Mouse (Mus musculus) liver (tissue): ENCODE measurements around the gene Olfr616.
"Not testable (repeated sequence)": the region's sequence is repeated elsewhere in the genome, so short reads cannot be mapped to it uniquely, and the experiment has no call there.

Source experiments
- DNase-seq: peaks from one replicate; pipeline ENCODE4 v3.0.0-alpha.2; 2020; ENCODE audit warnings: mixed read lengths

The Olfr616 gene

DNA sequence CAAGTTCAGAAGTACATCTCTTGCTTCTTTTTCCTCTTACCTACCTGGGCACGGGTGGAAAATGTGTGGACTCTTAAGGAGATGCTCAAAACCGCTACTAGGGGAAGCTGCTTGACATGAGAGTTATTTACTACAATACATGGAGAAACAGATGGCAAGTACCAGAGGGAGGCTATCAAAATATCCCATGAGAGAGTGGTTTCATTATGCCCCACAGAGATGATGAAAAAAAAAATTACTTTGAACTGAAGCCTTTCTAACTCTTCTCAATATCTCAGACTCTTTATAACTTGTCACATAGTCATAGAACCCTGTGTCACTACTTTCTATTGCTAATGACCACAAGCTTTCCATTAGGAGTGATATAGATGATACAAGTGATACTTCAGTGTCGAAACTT, at the start of gene Olfr616:
Gene Olfr616, minus strand, starts transcription at position 101 of the 400 bp plus-strand sequence.
- no peak for DNase-seq

DNA sequence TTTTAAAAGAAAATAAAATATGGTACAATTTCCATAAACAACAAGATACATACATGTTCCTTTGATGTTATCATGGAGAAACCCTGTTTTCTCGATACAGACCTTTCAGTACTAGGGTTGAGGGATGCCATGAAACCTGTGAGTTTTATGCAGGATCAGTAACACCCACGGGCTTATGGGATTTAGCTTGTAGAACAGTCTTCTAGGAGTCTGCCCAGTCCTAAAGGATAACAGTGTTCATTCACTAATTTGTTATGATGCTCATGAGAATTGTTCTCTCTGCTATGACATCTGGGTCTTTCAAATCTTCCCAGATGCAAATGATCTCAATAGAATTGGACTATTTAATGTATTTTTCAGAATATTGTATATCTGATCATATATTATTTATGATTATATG, 43.5 kb upstream of the Olfr616 start, which contains the start of gene Olfr620:
Gene Olfr620, minus strand, starts transcription at position 101 of the 400 bp plus-strand sequence.
- DNase-seq, result no peak

DNA sequence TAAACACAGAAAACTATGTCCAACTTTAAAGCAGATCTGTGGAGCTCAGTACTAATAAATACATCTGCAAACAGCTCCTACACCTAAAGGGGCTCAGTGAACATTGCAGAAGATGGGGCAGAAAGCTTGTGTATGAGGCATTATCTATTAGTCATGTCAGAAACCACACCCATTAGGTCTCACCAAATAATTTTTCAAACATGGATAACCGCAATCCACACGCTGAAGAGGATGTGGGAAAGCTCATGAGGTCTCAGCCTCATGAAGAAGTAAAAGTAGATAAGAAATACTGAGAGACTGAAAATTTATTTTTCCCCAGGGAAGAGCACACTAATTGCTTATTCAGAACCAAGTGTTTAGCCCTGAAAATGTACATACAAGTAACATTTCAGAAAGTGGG, 38.5 kb upstream of the Olfr616 start:
- DNase-seq, result no peak

DNA sequence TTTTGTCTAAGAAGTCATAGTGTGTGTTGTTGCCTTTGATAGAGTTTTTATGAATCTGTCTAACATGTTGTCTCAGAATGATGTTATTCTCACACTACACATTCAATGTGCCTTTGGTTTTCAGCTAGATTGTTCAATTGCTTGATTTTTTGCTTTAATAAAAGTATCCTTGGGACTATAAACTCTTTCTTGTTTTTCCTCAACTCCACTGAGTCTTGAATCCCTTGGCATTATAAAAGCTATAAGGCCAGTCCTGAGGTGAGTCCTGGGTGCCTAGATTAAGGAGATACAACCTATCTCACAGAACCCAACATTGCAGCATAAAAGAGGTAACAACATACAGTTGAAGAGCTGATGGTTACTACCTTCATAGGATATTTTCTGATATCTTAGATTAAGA, 31.3 kb upstream of the Olfr616 start, which contains the start of gene Olfr619:
Gene Olfr619, plus strand, starts transcription at position 301 of the 400 bp plus-strand sequence.
- DNase-seq, result no peak

DNA sequence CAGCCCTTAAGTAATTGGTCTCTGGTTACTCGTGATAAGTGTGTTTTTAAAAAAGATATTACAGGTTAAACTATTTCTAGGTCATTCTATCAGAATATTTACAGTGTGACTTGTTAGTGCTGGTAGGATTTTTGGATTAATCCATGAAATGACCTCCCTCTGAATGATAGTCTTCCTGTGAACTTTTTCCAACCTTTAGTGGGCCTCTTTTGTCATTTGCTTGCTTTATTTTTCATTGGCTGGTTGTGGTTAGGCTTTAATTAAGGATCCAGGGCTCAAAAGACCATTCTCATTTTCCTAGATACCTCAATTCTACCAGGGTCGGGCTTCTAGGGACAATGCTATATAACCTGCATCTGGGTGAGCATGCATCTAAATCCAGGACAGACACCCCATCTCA, 20.9 kb upstream of the Olfr616 start, which contains the start of gene Olfr618:
Gene Olfr618, plus strand, starts transcription at position 301 of the 400 bp plus-strand sequence.
- DNase-seq, result no peak

DNA sequence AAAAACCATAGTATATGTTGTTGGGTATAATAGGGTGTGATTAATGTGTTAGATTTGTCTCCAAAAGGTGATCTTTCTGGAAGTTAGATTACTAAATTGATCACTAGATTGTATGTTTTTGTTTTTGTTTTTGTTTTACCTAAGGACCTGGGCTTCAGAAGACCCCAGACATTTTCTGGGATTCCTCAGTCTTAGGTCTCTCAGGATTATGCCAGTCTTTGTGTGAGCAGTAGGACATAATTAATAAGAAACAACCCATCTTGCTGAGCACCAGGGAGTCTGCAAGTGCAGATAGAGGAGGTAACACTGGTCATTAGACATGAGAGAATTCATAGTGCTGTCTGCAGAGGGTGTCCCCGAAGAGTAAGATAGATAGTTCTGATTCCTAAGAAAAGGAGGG, 3.8 kb upstream of the Olfr616 start, which contains the start of gene Olfr617:
Gene Olfr617, plus strand, starts transcription at position 301 of the 400 bp plus-strand sequence.
- no peak for DNase-seq

DNA sequence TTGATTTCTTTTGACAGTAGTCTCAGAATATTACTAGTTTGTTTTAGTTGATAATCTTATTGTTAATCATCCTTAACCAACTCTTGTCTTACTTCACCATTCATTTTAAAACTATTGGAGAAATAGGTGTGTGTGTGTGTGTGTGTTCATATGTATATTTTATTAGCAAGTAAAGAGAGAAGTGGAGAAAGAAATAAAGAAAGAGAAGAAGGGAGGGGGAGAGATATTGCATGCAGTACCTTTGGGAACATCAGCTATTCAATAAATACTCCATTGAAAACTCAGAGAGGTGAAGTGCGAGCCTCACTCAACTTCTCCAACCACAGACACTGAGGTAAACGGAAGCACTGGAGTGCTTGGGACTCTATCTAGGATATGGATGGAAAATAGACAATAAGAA, 13.2 kb downstream of the Olfr616 start, which contains the start of gene Olfr615:
Gene Olfr615, plus strand, starts transcription at position 301 of the 400 bp plus-strand sequence.
- no peak for DNase-seq

DNA sequence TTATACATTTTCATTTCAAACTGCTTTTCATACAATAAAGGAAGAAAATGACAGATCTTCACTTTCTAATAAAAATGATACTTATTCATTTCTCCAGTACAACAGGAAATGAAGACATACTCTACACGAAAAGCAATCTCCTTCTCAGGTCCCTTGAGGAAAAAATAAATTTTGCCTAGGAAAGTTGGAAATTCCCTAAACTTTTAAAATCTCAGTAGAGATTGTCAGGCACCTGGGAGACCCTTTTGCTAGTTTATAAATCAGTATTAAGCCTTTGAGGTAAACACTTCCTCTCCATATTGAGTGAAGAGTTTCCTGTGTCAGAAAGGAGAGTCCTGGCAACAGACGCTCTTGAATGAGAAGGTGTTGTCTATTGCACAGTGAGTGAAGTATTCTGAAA, 21.2 kb downstream of the Olfr616 start, which contains the start of gene Olfr613:
Gene Olfr613, plus strand, starts transcription at position 301 of the 400 bp plus-strand sequence.
- no peak for DNase-seq

DNA sequence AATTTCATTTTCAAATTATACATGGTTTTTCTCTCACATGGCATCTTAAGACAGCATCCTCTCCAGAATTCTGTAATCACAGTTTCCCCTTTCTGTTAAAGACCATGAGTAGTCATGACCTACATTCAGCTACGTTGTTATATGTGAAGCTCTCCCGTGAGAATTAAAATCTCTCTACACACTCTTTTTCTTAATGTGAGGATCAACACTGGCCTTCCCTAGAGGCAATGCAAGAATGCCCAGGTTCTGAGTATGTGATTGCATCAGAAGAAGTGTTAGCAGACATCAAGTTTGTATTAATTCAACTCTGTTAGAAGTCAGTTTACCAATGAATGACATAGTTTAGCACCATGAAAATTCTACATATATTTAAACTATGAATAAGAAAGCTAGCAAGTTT, 26.3 kb downstream of the Olfr616 start, which contains the start of gene Olfr612:
Gene Olfr612, minus strand, starts transcription at position 101 of the 400 bp plus-strand sequence.
- not testable (repeated sequence) for DNase-seq

DNA sequence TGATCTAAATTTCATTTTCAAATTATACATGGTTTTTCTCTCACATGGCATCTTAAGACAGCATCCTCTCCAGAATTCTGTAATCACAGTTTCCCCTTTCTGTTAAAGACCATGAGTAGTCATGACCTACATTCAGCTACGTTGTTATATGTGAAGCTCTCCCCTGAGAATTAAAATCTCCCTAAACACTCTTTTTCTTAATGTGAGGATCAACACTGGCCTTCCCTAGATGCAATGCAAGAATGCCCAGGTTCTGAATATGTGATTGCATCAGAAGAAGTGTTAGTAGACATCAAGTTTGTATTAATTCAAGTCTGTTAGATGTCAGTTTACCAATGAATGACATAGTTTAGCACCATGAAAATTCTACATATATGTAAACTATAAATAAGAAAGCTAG, 48.2 kb downstream of the Olfr616 start, which contains the start of gene Olfr611:
Gene Olfr611, minus strand, starts transcription at position 101 of the 400 bp plus-strand sequence.
- not testable (repeated sequence) for DNase-seq
